Mouse (Mus musculus) layer of hippocampus, adult 11-12 months (tissue): ENCODE results near the gene Magi2.
"Not testable (repeated sequence)": the region's sequence is repeated elsewhere in the genome, so short reads cannot be mapped to it uniquely, and the experiment has no call there.

ENCODE experiments used
- DNase-seq: peaks from one replicate; pipeline ENCODE4 v3.0.0; 2022; ENCODE audit warnings: low spot score

Magi2 gene

DNA sequence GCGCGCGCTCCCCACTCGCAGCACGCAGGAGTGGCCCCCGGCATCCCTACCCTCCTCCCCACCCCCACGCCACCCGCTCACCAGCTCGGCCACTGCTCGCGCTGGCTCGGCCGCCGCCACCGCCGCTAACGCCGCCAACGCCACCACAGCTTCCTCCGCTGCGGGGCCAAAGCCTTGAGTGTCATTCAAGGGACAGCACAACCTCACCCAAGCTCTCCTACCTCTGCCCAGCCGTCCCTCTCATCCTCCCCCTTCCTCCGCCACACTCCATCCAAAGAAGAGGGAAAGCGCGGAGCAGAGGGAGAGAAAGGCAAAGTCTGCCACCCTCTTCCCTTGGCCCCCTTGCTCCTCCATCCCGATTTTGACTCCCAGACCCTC lies at the start of gene Magi2:
TSS of gene Magi2 (plus strand) at position 171 of the 378 bp plus-strand sequence.
- DNase-seq = no peak

DNA sequence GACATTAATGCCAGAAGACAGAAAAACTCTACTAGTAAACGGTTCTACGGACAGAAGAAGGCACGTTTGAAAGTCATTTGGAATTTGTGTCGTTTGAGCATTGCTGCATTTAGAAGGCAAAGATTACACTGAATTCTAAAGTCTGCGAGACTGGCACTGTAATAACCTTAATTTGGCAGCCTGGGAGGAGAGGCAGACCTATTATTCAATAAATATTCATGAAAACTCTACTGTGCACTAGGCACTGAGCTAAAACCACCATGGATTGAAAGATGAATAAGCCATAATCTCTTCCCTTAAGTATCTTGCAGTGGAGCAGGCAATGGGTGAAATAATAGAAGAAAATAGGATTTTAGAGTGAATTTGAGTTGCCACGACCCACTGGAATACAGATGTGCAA lies 48.2 kb upstream of the Magi2 start:
- DNase-seq = no peak

DNA sequence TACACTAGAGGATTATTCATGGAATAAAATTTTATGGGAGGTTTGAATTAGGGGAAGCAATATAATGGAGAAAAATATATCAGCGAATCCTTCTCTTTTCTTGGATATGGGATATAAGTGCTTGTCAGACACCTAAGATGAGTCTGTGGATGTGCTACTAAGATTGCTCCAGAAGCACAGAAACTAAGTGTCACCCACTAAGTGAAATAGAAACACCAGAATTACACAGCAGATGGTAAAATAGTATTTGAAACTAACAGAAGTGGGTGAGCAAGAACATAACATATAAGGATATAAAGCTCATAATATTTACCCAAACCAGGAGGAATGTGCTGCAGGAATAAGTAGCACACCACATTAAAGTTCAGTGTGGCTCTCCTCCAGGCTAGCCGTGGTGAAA lies 40.7 kb upstream of the Magi2 start:
- no peak for DNase-seq

DNA sequence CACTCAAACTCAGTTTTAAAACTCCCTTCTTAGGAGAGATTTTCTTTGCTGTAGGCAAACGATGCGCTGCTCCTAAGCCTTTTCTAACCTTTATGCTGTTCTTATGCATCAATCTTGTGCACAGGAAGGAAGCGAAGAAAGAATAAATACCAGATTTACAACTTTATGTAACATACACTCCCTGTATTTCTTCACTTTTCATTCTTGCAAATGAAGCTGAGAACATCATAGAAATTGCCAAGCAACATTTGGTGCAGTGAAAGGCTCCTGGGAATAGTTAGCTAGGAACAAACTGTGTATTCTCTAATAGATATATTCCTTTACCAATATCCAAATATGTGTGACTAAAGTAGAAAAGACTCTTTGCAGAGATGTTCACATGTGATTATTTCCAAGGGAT lies 15.2 kb upstream of the Magi2 start:
- no peak for DNase-seq

DNA sequence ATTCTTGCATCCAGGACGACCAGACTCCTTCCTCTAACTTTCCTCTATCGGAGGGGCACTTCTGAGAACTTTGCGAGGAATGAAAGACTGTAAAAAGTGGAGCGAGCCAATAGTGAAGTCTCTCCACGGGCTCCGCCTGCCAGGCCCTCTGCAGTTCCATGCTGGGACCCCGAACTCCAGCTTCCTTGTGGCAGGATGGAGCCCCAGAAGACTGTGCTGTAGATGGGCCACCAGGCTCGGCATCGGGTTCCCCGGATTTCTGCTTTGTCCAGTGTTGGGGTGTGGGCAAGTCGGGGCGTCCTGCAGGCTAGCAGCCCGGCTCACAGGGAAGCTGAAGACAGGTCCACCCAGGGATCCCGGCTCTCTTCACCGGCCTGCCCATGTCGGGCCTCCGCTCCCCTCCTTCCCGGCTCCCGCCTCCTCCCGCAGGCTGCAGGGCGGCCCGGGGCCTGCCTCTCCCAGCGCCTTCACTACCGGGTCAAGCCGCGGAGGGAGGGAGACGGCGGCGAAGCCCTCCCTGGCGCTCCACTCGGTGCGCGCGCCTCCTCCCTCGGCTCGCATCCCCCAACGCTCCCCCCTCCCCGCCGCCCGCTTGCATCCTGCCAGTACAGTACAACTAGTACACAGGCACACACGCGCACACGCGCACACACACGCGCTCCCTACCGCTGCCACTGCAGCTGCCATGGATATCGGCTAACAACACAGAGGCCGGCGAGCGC lies 531 bp upstream of the Magi2 start:
- peak; percentile 91 for DNase-seq

DNA sequence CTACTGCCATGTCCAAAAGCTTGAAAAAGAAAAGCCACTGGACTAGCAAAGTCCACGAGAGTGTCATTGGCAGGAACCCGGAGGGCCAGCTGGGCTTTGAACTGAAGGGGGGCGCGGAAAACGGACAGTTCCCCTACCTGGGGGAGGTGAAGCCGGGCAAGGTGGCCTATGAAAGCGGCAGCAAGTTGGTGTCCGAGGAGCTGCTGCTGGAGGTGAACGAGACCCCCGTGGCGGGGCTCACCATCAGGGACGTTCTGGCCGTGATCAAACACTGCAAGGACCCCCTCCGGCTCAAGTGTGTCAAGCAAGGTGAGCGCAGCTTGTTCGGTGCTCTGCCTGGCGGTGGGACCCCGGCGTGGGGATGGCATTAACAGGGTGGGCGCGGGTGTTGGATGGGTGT lies 445 bp downstream of the Magi2 start:
- DNase-seq = peak; percentile 21

DNA sequence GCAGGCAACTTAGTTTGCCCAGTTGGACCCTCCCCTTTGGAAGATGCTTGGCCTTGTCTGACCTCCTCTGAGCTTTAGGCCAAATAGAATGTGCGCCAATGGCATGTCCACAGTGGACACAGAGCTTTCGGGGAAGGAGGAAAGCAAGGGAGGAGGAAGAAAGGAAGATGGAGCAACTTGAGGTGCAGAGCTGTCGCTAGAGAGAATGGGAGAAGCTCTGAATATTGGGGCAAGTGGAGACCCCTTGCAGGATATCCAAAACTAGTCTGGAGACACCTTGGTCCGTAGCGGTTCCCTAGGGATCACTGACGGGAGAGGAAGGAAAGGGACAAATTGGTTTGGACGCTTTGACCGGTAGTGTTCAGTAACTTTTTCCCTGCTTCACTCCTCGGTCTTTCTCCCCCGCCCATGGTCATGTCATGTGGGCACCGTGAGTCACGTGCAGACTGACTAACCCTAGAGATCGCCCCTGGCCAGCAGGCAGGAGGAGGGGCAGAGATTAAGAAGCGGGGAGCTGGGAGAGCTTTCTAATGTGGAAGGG lies 1.0 kb downstream of the Magi2 start:
- DNase-seq = peak; percentile 55

DNA sequence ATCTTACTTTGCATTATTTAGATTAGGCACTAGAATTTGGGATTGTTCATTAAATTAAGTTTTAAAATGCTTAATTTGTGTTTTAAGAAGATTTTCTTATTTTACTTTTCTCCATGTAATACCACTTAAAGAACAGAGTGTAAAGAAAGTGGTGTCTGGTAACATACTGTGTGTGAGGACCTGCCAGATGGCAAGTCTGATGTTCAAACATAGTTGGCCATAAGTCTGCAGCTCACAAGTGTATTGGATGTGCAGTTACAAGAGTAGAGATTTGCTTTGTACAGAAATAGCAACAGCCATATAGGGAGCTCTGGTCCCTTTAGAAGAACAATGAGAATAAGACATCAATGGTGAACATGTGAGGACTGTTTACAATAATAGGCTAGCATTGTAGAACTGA lies 15.0 kb downstream of the Magi2 start:
- peak; percentile 39 for DNase-seq

DNA sequence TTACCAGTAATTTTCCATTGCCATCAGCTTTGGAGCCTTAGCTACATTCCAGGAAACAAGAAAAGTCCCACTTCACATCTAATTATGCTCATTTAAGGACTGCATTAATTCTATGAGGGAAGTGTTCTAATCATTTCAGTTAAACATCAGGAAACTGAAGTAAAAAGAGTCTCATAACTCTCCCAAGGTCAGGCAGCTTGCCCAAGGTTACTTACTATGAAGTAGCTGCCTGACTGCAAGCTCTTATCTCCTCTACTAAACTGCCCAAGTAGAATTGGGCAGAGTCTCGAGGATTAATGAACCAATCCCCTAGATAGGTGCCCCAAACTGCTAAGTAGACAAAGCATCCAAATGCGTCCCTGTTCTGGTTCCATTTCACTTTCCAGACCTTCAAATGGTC lies 19.6 kb downstream of the Magi2 start:
- no peak for DNase-seq

DNA sequence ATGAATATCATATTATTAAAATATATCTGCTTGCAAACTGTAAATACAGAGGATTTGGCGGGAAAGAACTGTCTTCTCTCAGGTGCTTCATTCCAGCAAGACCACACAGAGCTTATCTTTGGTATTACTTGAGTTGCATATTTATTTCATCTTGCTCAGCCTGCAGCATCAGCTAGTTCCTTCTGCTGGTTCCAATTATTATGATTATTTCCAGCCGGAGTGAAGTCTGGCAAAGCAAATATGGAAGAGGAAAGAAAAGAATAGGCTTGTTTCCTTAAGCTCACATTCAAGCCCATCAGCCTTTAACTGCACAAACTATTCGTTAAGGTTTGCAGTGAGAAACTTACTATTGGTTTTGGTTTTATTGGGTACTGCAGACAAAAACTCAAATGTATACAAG lies 20.4 kb downstream of the Magi2 start:
- no peak for DNase-seq

DNA sequence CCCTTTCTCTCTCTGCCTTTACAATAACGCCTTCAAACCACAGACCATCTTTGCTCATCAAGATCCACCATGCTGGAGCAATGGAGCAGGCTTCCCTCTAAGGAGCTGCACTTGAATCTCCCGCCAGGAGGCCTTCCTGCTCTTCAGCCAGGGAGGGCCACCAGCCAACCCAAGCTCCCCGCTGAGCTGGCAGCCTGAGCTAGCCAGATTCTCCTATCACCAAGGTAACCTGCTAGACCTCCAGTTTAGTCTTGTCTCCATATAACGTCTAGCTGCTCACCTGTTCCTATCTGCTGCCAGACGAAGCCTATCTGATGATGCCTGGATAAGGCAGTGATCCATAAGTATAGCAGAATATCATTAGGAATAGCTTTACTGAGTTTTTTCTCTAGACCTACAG lies 36.0 kb downstream of the Magi2 start:
- no peak for DNase-seq

DNA sequence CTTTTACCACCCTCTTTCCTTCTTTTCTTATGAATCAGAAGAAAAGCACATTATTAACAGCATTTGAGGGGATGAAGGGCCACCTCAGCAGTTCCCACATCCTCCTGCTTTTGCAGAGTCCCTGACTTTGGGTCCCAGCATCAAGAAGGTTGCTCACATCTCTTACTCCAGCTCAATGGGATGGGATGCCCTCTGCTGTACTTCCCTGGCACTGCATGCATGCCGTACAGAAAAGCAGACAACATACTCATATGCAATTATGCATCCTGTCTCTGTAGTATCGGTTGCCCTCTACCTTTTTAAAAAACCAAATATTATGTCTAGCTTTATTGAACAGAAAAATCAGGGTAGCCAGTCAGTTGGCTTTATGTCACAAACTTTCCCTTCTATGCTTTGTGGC lies 37.8 kb downstream of the Magi2 start:
- no peak for DNase-seq

DNA sequence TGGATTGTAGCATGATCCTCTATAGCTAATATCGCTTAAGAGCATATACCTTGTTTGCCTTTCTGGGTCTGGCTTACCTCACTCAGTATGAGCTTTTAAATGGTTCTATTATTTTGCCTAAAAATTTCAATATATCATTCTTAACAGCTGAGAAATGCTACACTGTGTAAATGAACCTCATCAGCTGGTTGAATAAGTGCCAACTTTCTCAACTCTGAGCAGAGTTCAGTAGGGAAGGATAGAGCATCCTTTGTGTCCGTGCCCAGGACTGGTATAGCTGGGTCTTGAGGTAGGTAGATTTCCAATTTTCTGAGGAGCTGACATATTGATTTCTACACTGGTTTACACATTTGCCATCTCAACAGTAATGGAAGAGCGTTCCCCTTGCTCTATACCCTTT lies 65.7 kb downstream of the Magi2 start:
- no peak for DNase-seq

DNA sequence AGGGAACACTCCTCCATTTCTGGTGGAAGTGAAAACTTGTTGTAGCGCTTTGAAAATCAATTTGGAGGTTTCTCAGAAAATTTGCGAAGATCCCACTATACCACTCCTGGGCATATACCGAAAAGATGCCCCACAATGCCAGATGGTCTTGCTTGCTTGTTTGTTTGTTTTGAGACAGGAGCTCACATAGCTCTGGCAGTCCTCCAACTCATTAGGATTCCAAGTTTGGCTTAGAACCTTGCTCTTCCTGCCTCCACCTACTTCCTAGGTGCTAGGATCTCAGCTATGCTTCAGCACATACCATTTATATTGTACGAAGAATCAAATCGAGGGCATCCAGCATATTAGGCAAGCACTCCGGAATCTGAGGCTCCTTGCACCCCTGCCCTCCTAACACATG lies 79.8 kb downstream of the Magi2 start:
- DNase-seq = no peak

DNA sequence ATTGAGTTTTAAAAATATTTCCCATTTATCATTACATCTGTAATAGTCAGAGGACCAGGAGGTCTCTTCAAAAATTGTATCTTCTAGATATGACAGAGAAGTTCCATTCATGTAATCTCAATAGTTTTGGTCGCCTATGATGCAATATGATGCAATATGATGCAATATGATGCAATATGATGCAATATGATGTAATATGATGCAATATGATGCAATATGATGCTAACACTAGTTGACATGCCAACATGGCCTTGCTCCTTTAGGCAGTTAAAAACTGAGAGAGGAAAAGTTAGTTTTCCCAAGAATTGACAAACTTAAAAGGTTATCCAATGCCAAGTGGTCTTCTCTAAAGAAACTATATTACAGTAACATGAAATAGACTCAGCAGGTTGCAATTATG lies 83.0 kb downstream of the Magi2 start:
- DNase-seq = no peak

DNA sequence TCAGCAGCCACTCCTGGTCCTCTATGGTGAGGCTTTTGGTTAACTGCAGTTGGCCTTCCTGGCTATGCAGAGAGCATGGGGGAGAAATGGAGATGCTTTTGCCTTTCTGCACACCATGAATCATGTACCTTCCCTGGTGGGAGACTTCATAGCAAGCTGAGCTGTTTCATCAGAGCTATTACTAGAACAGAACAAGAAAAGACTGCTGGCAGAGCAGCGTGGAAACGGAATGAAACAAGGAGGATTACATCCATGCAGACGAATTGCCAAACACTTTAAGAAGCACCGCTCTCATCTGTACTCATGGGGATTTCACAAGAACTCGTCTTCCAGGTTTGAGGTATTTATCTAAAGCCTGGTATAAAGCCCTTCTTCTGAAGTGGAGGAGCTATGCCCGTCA lies 95.7 kb downstream of the Magi2 start:
- DNase-seq = no peak

DNA sequence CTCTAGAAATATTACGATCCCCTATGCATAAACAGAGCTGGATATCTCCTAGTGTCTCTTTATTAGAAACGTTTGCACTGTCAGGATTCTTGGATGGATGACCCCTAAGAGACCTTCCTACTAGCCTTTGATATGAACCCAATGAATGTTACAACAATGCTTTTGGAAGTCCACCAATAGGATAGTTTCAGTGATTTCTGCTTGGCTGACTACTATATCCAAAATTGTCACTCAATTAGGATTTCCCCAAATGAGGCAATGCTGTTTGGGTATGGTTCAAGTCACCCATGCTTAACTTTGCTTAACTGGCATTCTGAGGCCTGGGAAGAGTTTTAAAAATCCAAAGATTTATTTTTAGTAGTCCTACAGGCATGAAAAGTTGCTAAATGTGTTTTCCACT lies 110.7 kb downstream of the Magi2 start:
- no peak for DNase-seq

DNA sequence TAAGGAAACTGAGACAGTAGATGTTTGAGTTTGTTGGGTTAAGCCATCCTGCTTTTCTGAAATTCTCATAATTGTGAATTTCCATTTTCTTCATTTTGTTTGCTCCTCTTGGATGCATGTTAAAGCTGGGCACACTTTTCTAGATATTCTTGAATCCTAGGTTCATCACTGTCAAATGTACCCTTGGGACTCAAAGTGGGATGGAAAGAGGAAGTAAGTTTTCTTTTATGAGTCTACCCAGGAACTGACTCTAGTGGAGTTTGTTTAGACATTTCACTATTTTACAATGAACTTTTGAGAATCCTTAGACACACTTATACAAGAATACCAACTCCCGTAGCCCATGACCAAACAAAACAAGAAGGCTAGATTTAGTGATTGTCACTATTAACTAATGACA lies 141.3 kb downstream of the Magi2 start:
- DNase-seq = no peak

DNA sequence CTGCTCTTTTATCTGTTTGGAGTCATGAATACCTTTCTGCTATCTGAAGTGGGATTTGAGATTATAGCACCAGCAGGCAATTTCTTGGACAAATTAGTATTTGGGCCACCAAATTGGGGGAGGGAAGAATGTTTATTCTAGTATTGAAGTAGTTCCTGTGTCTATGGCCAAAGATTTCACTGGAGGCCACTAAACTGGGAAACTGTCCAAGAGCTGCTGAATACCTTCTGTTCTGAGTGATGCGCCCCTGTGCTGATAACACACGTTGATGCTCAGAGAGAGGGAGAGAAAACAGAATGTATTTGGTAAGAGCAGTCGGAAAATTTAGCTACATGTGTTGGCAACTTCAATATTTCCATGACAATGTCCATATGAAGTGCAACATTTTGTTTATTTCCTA lies 169.0 kb downstream of the Magi2 start:
- no peak for DNase-seq

DNA sequence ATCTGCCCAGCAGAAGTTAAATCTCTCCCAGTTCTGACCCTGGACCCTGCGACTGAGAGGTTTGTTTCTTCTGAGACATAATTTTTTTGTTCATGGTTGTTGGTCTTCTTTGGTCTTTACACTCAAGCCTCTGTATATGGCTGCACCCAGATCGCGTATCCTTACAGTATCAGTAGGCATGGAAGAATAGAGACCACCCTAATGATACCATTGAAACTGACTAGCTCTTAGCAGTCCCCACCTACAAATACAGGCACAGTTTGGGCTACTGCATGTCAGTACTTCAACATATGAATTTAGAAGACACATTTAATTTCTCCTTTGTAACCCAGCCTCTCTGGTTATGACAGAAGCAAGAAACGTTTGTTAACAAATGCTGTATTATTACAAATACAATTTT lies 173.5 kb downstream of the Magi2 start:
- no peak for DNase-seq

DNA sequence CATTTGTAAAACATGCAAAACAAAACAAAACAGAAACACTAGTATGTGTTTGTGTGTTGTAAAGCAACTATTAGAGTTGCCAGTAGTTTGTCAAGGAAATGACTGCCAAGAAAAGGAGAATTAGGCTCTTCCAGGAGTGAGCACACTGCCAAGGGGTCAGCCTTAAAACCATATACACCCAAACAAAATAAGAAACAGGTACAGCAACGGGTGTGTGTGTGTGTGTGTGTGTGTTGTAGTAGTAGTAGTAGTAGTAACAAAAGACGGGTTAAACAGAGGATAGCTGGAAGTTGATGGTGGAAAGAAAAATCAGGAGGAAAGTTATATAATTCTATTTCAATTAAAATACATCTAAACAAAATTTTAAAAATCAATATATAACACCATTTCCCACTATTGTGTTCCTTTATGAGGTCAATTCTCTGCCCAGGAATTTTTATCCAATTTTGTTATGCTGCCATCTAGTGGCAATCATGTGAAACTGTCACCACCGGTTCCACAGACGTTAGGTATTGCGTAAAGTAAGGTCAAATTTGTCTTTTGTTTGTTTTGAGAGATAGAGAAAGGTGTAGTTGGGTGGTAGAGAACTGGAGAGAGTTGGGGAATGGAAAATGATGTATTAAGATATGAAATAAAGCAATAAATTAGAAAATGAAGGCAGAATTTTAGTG lies 174.0 kb downstream of the Magi2 start:
- peak; percentile 21 for DNase-seq

DNA sequence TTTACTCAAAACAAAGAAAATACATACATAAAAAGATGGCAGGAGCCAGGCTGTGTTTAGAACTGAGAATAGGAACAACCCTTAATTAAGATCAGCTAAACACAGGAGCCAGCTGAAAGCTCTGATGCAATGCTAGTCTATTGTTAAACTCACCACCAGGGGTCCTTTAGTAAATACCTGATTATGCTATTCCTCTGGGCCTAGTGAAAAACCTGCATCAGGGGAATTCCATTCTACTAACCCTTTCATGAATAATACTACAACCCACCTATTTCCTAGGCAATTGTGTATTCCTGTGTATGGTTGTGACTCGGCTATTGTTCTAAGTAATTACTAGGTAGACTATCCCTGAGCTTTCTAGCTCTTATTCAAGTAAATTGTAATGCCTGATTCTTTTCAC lies 177.4 kb downstream of the Magi2 start:
- not testable (repeated sequence) for DNase-seq

DNA sequence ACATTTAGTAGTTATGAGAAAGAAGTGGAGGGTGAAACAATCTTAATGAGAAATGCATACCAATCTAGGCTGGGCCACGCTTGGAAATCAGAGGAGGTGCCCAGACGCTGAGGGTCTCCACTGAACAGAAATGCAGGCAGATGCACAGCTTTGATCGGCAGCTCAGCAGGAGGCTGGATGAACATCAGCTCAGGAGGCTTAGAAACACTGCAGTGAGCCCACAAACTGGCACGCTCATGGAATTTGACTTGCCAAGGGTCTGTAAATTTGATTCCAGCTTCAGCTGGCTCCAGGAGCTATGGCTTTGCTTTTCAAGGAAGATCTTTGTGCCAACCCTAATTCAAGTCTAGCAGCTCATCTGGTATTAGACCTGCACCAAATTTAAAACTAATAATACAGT lies 187.7 kb downstream of the Magi2 start:
- DNase-seq = no peak

DNA sequence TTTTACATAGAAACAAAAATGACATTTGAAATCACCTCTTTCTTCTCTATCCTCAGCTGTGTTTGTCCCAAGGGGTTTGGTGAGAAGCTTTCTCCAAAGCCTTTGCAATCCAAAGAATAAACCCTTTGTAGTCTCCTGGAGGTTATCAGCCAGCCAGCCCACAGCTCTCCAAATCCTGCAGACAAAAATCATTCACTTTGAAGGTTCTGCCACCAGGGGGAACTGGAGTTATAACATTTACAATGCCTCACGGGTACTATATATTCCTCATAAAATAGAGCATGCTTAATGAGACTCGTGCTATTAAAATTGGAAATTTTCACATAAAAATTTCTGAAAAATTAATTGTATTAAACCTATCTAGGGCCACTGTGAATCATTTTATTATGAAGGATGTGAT lies 202.5 kb downstream of the Magi2 start:
- peak; percentile 79 for DNase-seq
